Mouse (Mus musculus) myocyte (in vitro differentiated cells): ENCODE results near the gene Tsen34.

Experiments used
- CEBPB ChIP-seq: IDR thresholded peaks from 2 replicates; pipeline ENCODE4 v1.6.1; 2011; ENCODE audit warnings: mild to moderate bottlenecking, moderate library complexity; ENCODE audit not compliant: poor library complexity, insufficient read depth, severe bottlenecking
- E2F4 ChIP-seq: IDR thresholded peaks from one replicate; pipeline ENCODE4 v1.6.1; 2011; ENCODE audit warnings: mild to moderate bottlenecking, control low read depth, moderate library complexity; ENCODE audit not compliant: insufficient read depth
- MAX ChIP-seq: IDR thresholded peaks from one replicate; pipeline ENCODE4 v1.6.1; 2011; ENCODE audit warnings: low read depth, mild to moderate bottlenecking, control low read depth
- MYOD1 ChIP-seq, 3 experiments: IDR thresholded peaks; one replicate each; pipeline ENCODE4 v1.6.1; 2011; ENCODE audit warnings: control low read depth in 2 of 3, low read depth in 2 of 3, mild to moderate bottlenecking in 2 of 3, moderate library complexity in 1 of 3; ENCODE audit not compliant: insufficient read length in 2 of 3, control insufficient read depth in 1 of 3
- MYOG ChIP-seq, 3 experiments: IDR thresholded peaks; one replicate each; pipeline ENCODE4 v1.6.1; 2011; ENCODE audit warnings: control low read depth in 2 of 3, low read depth in 2 of 3, mild to moderate bottlenecking in 2 of 3; ENCODE audit not compliant: insufficient read length in 2 of 3, control insufficient read depth in 1 of 3, insufficient read depth in 1 of 3
- POLR2A ChIP-seq: IDR thresholded peaks from one replicate; pipeline ENCODE4 v1.6.1; 2011; ENCODE audit warnings: low read depth, mild to moderate bottlenecking, control low read depth, moderate library complexity; ENCODE audit not compliant: insufficient read length
- POLR2AphosphoS2 ChIP-seq: IDR thresholded peaks from one replicate; pipeline ENCODE4 v1.6.1; 2011; ENCODE audit warnings: low read depth, control low read depth; ENCODE audit not compliant: insufficient read length
- SRF ChIP-seq: IDR thresholded peaks from one replicate; pipeline ENCODE4 v1.6.1; 2011; ENCODE audit warnings: low read depth; ENCODE audit not compliant: control insufficient read depth, insufficient read length
- TCF12 ChIP-seq: IDR thresholded peaks from one replicate; pipeline ENCODE4 v1.6.1; 2011; ENCODE audit warnings: mild to moderate bottlenecking, control low read depth; ENCODE audit not compliant: poor library complexity, insufficient read depth, severe bottlenecking
- TCF3 ChIP-seq: IDR thresholded peaks from one replicate; pipeline ENCODE4 v1.6.1; 2011; ENCODE audit warnings: low read depth, control low read depth; ENCODE audit not compliant: insufficient read length
- USF1 ChIP-seq: IDR thresholded peaks from one replicate; pipeline ENCODE4 v1.6.1; 2011; ENCODE audit warnings: low read depth, mild to moderate bottlenecking, control low read depth, moderate library complexity

- TF ChIP-seq POLR2A = no peak
- TF ChIP-seq SRF = no peak
- TF ChIP-seq MAX = no peak
- no peak for TF ChIP-seq MYOG (IDR thresholded peaks at IDR 0.05; ENCODE audit: control insufficient read depth in 1 of 3, insufficient read depth in 1 of 3, insufficient read length in 2 of 3, low read depth in 2 of 3)
- no peak for TF ChIP-seq POLR2AphosphoS2
- no peak for TF ChIP-seq USF1
- TF ChIP-seq TCF12 = no peak
- no peak for TF ChIP-seq CEBPB
- no peak for TF ChIP-seq MYOD1 (IDR thresholded peaks at IDR 0.05; ENCODE audit: control insufficient read depth in 1 of 3, insufficient read length in 2 of 3, low read depth in 2 of 3)
- no peak for TF ChIP-seq E2F4
- TF ChIP-seq TCF3 = no peak
Measured at GRCm38 (mm10) chr7:3712264-3712942, 19.7 kb downstream of the Tsen34 start.
